9 mouse cellular contexts compared by ENCODE assay signal in genomic region chr5:112853179-112853578, GRCm38 (mm10). TPM values are rescaled to one million over a fixed set of nuclear protein-coding genes. Genes with fewer than 3 reads are reported as not detected.
A peak's percentile ranks its signal among the peaks of the same experiment; 100 is the strongest.
DNase-seq lines count a peak whose midpoint lies in the region; ATAC-seq lines count a peak whose summit lies in the region.
"Had no signal": no experiment of that assay in that cellular context is flagged by ENCODE, and none has a peak within 500 bp of the region (broad histone marks: within the 10 kb centered on the region; RNA-seq: fewer than 3 reads in every experiment).

No protein-coding gene starts in this region.

- H3K27me3 ChIP-seq in kidney, embryonic 15.5 days = peaks cover 20% of the 10 kb centered on the region
- peaks cover 19% of the 10 kb centered on the region for H3K27me3 ChIP-seq in limb, embryonic 15.5 days

- peak; percentile 44; the same call in 1 of the 2 replicates for ATAC-seq in kidney, embryonic 15.5 days (replicated peaks; ENCODE audit: low FRiP score)
- ATAC-seq in limb, embryonic 15.5 days (ENCODE audit: insufficient number of reproducible peaks, low FRiP score, low TSS enrichment, low read depth) = peak; percentile 79

- 41% methylated on average over 8 of the region's 8 CpGs for WGBS in kidney, embryonic 15.5 days
- WGBS in limb, embryonic 15.5 days = 21% methylated on average over 8 of the region's 8 CpGs

- peak overlapping the region; percentile 33; the same call in 1 of the 2 replicates for H3K27ac ChIP-seq in kidney, embryonic 15.5 days
- H3K27ac ChIP-seq in limb, embryonic 15.5 days = peak overlapping the region; percentile 68

- H3K9me3 ChIP-seq in kidney, embryonic 15.5 days (replicated peaks) = no peaks in the 10 kb centered on the region
- no peaks in the 10 kb centered on the region for H3K9me3 ChIP-seq in limb, embryonic 15.5 days

- H3K4me2 ChIP-seq in kidney, embryonic 15.5 days = no peak overlapping the region
- H3K4me2 ChIP-seq in limb, embryonic 15.5 days = no peak overlapping the region

- H3K36me3 ChIP-seq in kidney, embryonic 15.5 days = no peaks in the 10 kb centered on the region
- no peaks in the 10 kb centered on the region for H3K36me3 ChIP-seq in limb, embryonic 15.5 days

- H3K4me1 ChIP-seq in kidney, embryonic 15.5 days = peaks cover 41% of the 10 kb centered on the region
- H3K4me1 ChIP-seq in limb, embryonic 15.5 days = peaks cover 38% of the 10 kb centered on the region

- no peak overlapping the region for H3K4me3 ChIP-seq in kidney, embryonic 15.5 days (replicated peaks)
- no peak overlapping the region for H3K4me3 ChIP-seq in limb, embryonic 15.5 days
- H3K4me3 ChIP-seq: erythroblast, embryonic 14.5 days had no signal

- peak; percentile 65 for DNase-seq in layer of hippocampus, adult 11-12 months (ENCODE audit: low spot score)
- no peak for DNase-seq in layer of hippocampus, adult 9-10 months (ENCODE audit: low spot score)
- peak; percentile 90 for DNase-seq in gastrocnemius, postnatal 10 days
- DNase-seq in ovary, postnatal 10 days (ENCODE audit: low spot score) = peak; percentile 37
- DNase-seq in thymus, postnatal 14 days = no peak
- no peak for DNase-seq in Muller cell, postnatal 12 days (ENCODE audit: inconsistent ontology term)

- H3K9ac ChIP-seq in kidney, embryonic 15.5 days = no peak overlapping the region
- no peak overlapping the region for H3K9ac ChIP-seq in limb, embryonic 15.5 days

RNA-seq across cellular contexts. Expression of gene Myo18b, which starts 43.0 kb away (rescaled TPM):
- 100 to 1,000 TPM; 327 to 359 TPM for total RNA-seq in gastrocnemius, postnatal 10 days (2021)
- polyA plus RNA-seq in kidney, embryonic 15.5 days (2015; fragmentation: Nextera tagmentation; extraction: Ambion mirVana) = 0.22 and 0.69 TPM in 2 replicates
- 2.0 and 4.1 TPM in 2 replicates for polyA plus RNA-seq in limb, embryonic 15.5 days (2015; fragmentation: Nextera tagmentation; extraction: Ambion mirVana)
- polyA plus RNA-seq: erythroblast, embryonic 14.5 days had no signal

Comparison
In these comparisons a context has a peak if more than half of its experiments do, and no peak if none do; other contexts are left out.
1. DNase-seq: peak in layer of hippocampus, adult 11-12 months (single experiment), gastrocnemius, postnatal 10 days (single experiment) and ovary, postnatal 10 days (single experiment); none in layer of hippocampus, adult 9-10 months (single experiment), thymus, postnatal 14 days (single experiment) and Muller cell, postnatal 12 days (single experiment).